Mouse (Mus musculus) CH12.LX (cell line): Measurements from ENCODE around the gene Rlbp1.

ENCODE experiments used
- CHD2 ChIP-seq: IDR thresholded peaks from 2 replicates; pipeline ENCODE4 v1.6.1; 2011; ENCODE audit warnings: low read length, improper control_type of control experiment
- HCFC1 ChIP-seq: IDR thresholded peaks from 2 replicates; pipeline ENCODE4 v1.6.1; 2012; ENCODE audit warnings: low read depth, mild to moderate bottlenecking, inconsistent platforms, low read length, improper control_type of control experiment
- MAX ChIP-seq: IDR thresholded peaks from 2 replicates; pipeline ENCODE4 v1.6.1; 2011; ENCODE audit warnings: low read length, improper control_type of control experiment
- POLR2A ChIP-seq: IDR thresholded peaks from 2 replicates; pipeline ENCODE4 v1.6.1; 2011; ENCODE audit warnings: low read depth, mild to moderate bottlenecking, improper control_type of control experiment, low read length
- SMC3 ChIP-seq: IDR thresholded peaks from 2 replicates; pipeline ENCODE4 v1.6.1; 2011; ENCODE audit warnings: low read depth, low read length, improper control_type of control experiment
- TBP ChIP-seq: conservative IDR thresholded peaks from 2 replicates; pipeline ENCODE4 v1.6.1; 2011; ENCODE audit warnings: low read depth, low read length, improper control_type of control experiment
- USF1 ChIP-seq: IDR thresholded peaks from 2 replicates; pipeline ENCODE4 v1.6.1; 2014; ENCODE audit warnings: low read depth, mild to moderate bottlenecking, inconsistent platforms, low read length, improper control_type of control experiment

GRCm38 (mm10) chr7:79393924-79394323 is 7.1 kb upstream of the Rlbp1 start:
- TF ChIP-seq POLR2A = no peak
- no peak for TF ChIP-seq CHD2
- no peak for TF ChIP-seq SMC3
- TF ChIP-seq HCFC1 = no peak
- TF ChIP-seq MAX = no peak
- TF ChIP-seq USF1 = no peak
- TF ChIP-seq TBP = no peak
